Mouse (Mus musculus) ES-E14 (cell line): ENCODE results near the gene Kifap3. TPM values are rescaled to one million over a fixed set of nuclear protein-coding genes. Genes with fewer than 3 reads are reported as not detected.

ENCODE experiments used
- DNase-seq: peaks from one replicate; pipeline ENCODE4 v3.0.0-alpha.2; 2013; ENCODE audit warnings: low read depth, low spot score
- H3K27ac ChIP-seq: 2 replicates; pipeline ENCODE4 v1.5.1; 2012; ENCODE audit warnings: low read depth, mild to moderate bottlenecking, low read length, moderate library complexity, mixed read lengths; ENCODE audit not compliant: poor library complexity, insufficient read depth, severe bottlenecking
- H3K36me3 ChIP-seq: 2 replicates; pipeline ENCODE4 v1.6.1; 2012; ENCODE audit warnings: mild to moderate bottlenecking, low read length, moderate library complexity, mixed read lengths; ENCODE audit not compliant: control insufficient read depth, poor library complexity, insufficient read depth, severe bottlenecking
- H3K4me1 ChIP-seq, 2 experiments: fragments of 150-350 bp in 1 of 2; sonication (generic) in 1 of 2; 2 replicates each; pipeline ENCODE4 v1.6.1; 2012; ENCODE audit warnings: low read length in 2 of 2, mild to moderate bottlenecking in 1 of 2, mixed read lengths in 1 of 2; ENCODE audit not compliant: control insufficient read depth in 2 of 2, insufficient read depth in 2 of 2, poor library complexity in 1 of 2
- H3K4me3 ChIP-seq, 2 experiments: fragments of 150-350 bp in 1 of 2; sonication (generic) in 1 of 2; 2 replicates each; pipeline ENCODE4 v1.5.1; 2012; ENCODE audit warnings: low read length in 2 of 2, low read depth in 1 of 2, mild to moderate bottlenecking in 1 of 2, mixed read lengths in 1 of 2; ENCODE audit not compliant: insufficient read depth in 1 of 2, poor library complexity in 1 of 2, severe bottlenecking in 1 of 2
- H3K9ac ChIP-seq: 2 replicates; pipeline ENCODE4 v1.6.1; 2012; ENCODE audit warnings: low read depth, mild to moderate bottlenecking, low read length, mixed read lengths; ENCODE audit not compliant: poor library complexity, insufficient read depth, severe bottlenecking
- H3K9me3 ChIP-seq: fragments of 150-350 bp; sonication (generic); 2 replicates; pipeline ENCODE4 v1.6.1; 2012; ENCODE audit warnings: low read depth, mild to moderate bottlenecking, low read length; ENCODE audit not compliant: control insufficient read depth, insufficient read depth
- CHD2 ChIP-seq: IDR thresholded peaks from 2 replicates; pipeline ENCODE4 v1.6.1; 2014; ENCODE audit warnings: mild to moderate bottlenecking, low read depth, low read length, inconsistent platforms
- HCFC1 ChIP-seq: IDR thresholded peaks from 2 replicates; pipeline ENCODE4 v1.6.1; 2012; ENCODE audit warnings: low read length, inconsistent platforms, borderline replicate concordance; ENCODE audit not compliant: insufficient read depth
- MAFK ChIP-seq: IDR thresholded peaks from 2 replicates; pipeline ENCODE4 v1.6.1; 2014; ENCODE audit warnings: mild to moderate bottlenecking, low read depth, low read length, inconsistent platforms; ENCODE audit not compliant: insufficient read depth
- ZC3H11A ChIP-seq: IDR thresholded peaks from 2 replicates; pipeline ENCODE4 v1.6.1; 2012; ENCODE audit warnings: low read depth, mild to moderate bottlenecking, inconsistent platforms, low read length, borderline replicate concordance
- ZNF384 ChIP-seq: IDR thresholded peaks from 2 replicates; pipeline ENCODE4 v1.6.1; 2012; ENCODE audit warnings: low read depth, low read length, inconsistent platforms
- in situ Hi-C, 2 experiments: fragments of 600-800 bp; cut with MboI; formaldehyde crosslinking; loops; one replicate each; pipeline ENCODE4 v1.15.1; 2025; ENCODE audit warnings: low sequenced_read_pairs in 2 of 2, inconsistent platforms in 1 of 2; ENCODE audit not compliant: unreplicated experiment in 2 of 2
- total RNA-seq: library from RNA; depleted of rRNA; stranded (reverse); fragments of 300-350 nt; gene quantifications from 2 replicates; pipeline ENCODE4 v1.2.3, GENCODE M21; 2012

Kifap3 gene
- total RNA-seq, 1 experiment: 21.8 TPM

DNA sequence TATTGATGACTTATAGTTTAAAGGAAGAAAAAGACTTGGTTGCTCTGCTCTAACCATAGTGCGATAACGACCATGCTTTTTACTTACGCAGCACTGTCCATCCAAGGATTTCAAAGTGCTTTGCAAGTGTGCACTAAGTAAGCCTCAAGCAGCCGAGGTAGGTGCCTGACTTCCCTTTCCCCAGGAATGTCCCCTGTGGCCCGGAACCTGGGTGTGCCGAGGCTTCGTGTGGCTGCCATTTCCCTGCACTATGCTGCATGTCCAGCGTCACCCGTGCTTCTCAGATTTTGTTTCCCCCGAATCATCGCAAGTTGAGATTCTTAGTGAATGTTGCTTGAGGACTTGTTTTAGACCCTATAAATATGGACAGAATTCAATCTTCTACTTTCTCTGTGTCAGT is 132.6 kb downstream of the Kifap3 start:
- H3K27ac ChIP-seq: no peak overlapping the region
- H3K9ac ChIP-seq: no peak overlapping the region
- no peak overlapping the region for H3K4me3 ChIP-seq
- DNase-seq: no peak
- in situ Hi-C loops: loop anchor here in 1 of 2 experiments (25.0 kb wide), 1 partner anchor 775 kb away; no protein-coding TSS in a partner anchor
- 0 out of 2 replicates have a peak, but pooled peaks cover 2% of the 10 kb centered on the region for H3K36me3 ChIP-seq
- H3K4me1 ChIP-seq: no peaks in the 10 kb centered on the region
- TF ChIP-seq MAFK: no peak
- no peak for TF ChIP-seq ZNF384
- TF ChIP-seq CHD2: no peak
- TF ChIP-seq ZC3H11A: no peak
- no peak for TF ChIP-seq HCFC1
- H3K9me3 ChIP-seq: no peaks in the 10 kb centered on the region

DNA sequence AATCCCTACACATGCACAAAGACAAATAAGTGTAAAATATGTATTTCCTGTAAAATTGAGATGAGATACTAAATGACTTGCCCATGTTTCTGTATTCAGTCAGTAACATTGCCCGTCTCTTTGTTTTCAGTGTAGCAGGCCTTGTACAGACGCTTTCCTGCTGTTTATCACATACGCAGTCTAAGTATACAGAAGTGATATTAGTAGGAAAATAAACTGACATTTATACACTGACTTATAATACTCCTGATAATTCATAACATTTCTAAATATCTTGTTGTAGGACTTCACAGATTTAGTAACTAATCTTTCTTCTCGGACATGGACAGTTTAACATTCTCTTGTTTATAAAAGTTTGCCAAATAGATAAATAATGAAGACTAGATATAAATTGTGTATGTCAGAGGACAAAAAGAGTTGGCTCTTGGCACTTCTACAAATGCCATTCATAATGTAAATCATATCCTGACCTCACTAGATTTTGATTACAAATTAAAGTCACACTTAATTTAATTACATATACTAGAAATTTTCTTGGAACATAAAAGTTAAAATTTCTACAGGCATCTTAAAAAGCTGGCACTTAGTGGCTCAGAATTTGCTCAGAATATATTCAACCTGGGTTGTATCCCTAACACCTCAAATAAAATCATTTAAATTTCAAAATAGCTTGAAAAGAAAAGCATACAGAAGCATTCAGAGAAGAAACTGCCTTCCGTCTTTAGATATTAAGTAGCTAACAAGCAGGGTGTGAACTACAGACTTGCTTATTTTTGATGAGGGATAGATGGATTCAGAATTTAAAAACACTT is 138.2 kb downstream of the Kifap3 start:
- no peak overlapping the region for H3K27ac ChIP-seq
- H3K4me1 ChIP-seq: no peaks in the 10 kb centered on the region
- H3K4me3 ChIP-seq: no peak overlapping the region
- H3K36me3 ChIP-seq: 0 out of 2 replicates have a peak, but pooled peaks cover 2% of the 10 kb centered on the region
- H3K9me3 ChIP-seq: no peaks in the 10 kb centered on the region
- TF ChIP-seq ZNF384 (no peak), HCFC1 (no peak), ZC3H11A (no peak), MAFK (no peak), CHD2 (no peak)
- in situ Hi-C loops: loop anchor here in 1 of 2 experiments (25.0 kb wide), 1 partner anchor 780 kb away; no protein-coding TSS in a partner anchor
- H3K9ac ChIP-seq: no peak overlapping the region
- no peak for DNase-seq

- H3K36me3 ChIP-seq: no peaks in the 10 kb centered on the region
- TF ChIP-seq HCFC1: no peak
- no peak for TF ChIP-seq MAFK
- no peak for TF ChIP-seq CHD2
- no peak for TF ChIP-seq ZC3H11A
- no peak for TF ChIP-seq ZNF384
- no peak for DNase-seq
- no peak overlapping the region for H3K4me3 ChIP-seq
- H3K9ac ChIP-seq: no peak overlapping the region
- no peaks in the 10 kb centered on the region for H3K9me3 ChIP-seq
- no peak overlapping the region for H3K27ac ChIP-seq
- in situ Hi-C loops: loop anchor here in 1 of 2 experiments (25.0 kb wide), 1 partner anchor 787 kb away; no protein-coding TSS in a partner anchor
- peaks cover 0 to 1% of the 10 kb centered on the region in 2 experiments; a peak in 1 of 4 replicates for H3K4me1 ChIP-seq
Measured at GRCm38 (mm10) chr1:163924093-163924492, 144.7 kb downstream of the Kifap3 start.

GRCm38 (mm10) chr1:163928846-163929245 is 149.5 kb downstream of the Kifap3 start, which contains the start of gene Scyl3:
Gene Scyl3, plus strand, starts transcription at chr1:163929100.
- in situ Hi-C loops: no loop called here
- no peaks in the 10 kb centered on the region; the same call in 1 of the 2 replicates for H3K36me3 ChIP-seq
- peak within 1 kb of the TSS; percentile 35 for H3K27ac ChIP-seq
- H3K9me3 ChIP-seq: no peaks in the 10 kb centered on the region
- H3K4me1 ChIP-seq: peaks cover 0 to 12% of the 10 kb centered on the region in 2 experiments; a peak in 3 of 4 replicates
- H3K4me3 ChIP-seq: peak within 1 kb of the TSS; percentile 90 to 97
- no peak for DNase-seq
- no peak for TF ChIP-seq ZNF384
- TF ChIP-seq HCFC1: no peak
- no peak for TF ChIP-seq CHD2
- TF ChIP-seq ZC3H11A: no peak
- TF ChIP-seq MAFK: no peak
- peak within 1 kb of the TSS; percentile 98 for H3K9ac ChIP-seq
